Mouse (Mus musculus) embryonic fibroblast, embryonic 13.5 days (primary cell): ENCODE measurements around the gene Sgta.

Experiments used
- CTCF ChIP-seq: IDR thresholded peaks from 2 replicates; pipeline ENCODE4 v1.5.1; 2011; ENCODE audit warnings: mild to moderate bottlenecking, control low read depth, low read length, moderate library complexity, borderline replicate concordance; ENCODE audit not compliant: insufficient read depth
- POLR2A ChIP-seq: IDR thresholded peaks from 2 replicates; pipeline ENCODE4 v1.6.1; 2011; ENCODE audit warnings: low read depth, mild to moderate bottlenecking, control low read depth, low read length, moderate library complexity

- TF ChIP-seq CTCF (no peak), POLR2A (peak; percentile 77)
Measured at GRCm38 (mm10) chr10:81014393-81015384, 45.3 kb downstream of the Sgta start, which contains the start of gene Gng7.
